Mouse (Mus musculus) heart, adult 18-20 months (tissue): ENCODE measurements around the gene Mcm2. TPM values are rescaled to one million over a fixed set of nuclear protein-coding genes. Genes with fewer than 3 reads are reported as not detected.

Experiments
- DNase-seq, 2 experiments: peaks; one replicate each; pipeline ENCODE4 v3.0.0; 2021 to 2022; ENCODE audit warnings: mixed read lengths in 1 of 2
- long read RNA-seq, 2 experiments: library from polyadenylated mRNA; stranded (forward); transcript quantifications; one replicate each; pipeline ENCODE4 v2.0.0; 2021
- total RNA-seq, 2 experiments: library from RNA; stranded (reverse); gene quantifications; 2 replicates each; pipeline ENCODE4 v1.2.3; 2021

Mcm2 gene
- 1 to 10 TPM; 4.7 to 5.6 TPM for total RNA-seq
- long read RNA-seq, experiment 1, partial matches to known transcripts = 5 of 10 reads
- long read RNA-seq, experiment 1, other reads (novel, unspliced or antisense) = 1 of 10 reads
- long read RNA-seq, experiment 2, partial matches to known transcripts = 1 of 3 reads
- long read RNA-seq, experiment 2, other reads (novel, unspliced or antisense) = 1 of 3 reads

- peak; percentile 96 to 99 for DNase-seq
Measured at GRCm38 (mm10) chr6:88898534-88899048, at the start of gene Mcm2. Mcm2 (minus strand) TSS chr6:88898780.

- no peak for DNase-seq
Measured at GRCm38 (mm10) chr6:88947771-88948170, 49.2 kb upstream of the Mcm2 start.

DNA sequence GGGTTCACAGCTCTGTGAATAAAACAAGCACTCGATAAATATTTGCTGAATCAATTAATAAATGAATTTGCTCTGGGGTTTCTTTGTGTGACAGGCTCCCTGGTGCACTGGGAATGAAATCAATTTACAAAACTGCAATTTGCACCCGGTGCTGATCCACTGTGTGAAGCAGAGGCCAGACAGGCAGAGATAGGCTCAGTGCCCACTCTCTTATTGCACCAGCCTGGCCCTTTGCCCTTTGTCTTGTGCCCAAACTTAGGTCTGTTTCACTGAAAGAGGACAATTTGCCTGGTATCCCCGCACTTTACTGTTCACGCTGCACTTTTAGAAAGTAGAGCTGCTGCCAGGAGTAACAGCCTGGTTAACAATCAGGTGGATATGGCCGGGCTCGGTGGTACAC, 47.9 kb upstream of the Mcm2 start:
- DNase-seq = peak in 1 of 2 experiments; percentile 37

DNA sequence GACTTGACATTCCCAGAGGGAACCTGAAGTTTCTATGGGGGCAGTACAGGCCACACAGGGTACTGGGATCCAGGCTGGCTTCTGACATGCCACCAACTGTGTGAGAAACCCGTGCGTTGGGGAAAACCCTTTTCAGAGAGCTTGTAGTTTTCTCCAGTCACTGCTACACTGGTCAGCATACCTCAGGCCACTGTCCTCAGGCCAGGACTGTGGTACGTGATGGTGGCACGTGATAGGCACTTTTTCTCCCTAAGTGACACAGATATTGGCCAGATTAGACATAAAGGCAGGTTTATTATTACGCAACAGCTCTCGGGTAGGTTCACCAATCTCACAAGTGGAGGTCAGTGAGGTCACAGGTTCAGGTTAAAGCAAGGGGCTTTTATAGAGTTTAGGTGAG, 45.1 kb upstream of the Mcm2 start:
- no peak for DNase-seq

DNA sequence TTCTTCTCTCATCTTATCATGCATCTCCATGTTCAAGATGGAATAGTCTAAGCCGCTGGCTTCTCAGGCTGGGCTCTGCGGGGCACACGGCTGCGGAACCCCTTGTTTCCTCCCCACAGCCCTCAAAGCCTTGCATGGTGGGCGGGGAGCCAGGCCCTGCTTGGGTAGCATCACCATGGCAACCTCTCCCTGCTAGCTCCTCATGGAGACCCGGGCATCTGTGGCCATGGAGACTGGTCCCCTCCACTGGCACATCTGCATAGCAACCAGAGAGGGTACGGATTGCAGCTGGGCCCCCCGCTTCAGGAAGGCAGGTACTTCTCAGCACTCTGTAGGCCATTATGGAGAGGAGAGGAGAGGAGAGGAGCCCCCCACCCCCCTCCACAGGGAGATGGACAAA, 44.0 kb upstream of the Mcm2 start:
- no peak for DNase-seq

- peak; percentile 60 to 77 for DNase-seq
Measured at GRCm38 (mm10) chr6:88941628-88942027, 43.0 kb upstream of the Mcm2 start.

GRCm38 (mm10) chr6:88940090-88940916, 41.7 kb upstream of the Mcm2 start:
- peak; percentile 32 to 45 for DNase-seq

DNA sequence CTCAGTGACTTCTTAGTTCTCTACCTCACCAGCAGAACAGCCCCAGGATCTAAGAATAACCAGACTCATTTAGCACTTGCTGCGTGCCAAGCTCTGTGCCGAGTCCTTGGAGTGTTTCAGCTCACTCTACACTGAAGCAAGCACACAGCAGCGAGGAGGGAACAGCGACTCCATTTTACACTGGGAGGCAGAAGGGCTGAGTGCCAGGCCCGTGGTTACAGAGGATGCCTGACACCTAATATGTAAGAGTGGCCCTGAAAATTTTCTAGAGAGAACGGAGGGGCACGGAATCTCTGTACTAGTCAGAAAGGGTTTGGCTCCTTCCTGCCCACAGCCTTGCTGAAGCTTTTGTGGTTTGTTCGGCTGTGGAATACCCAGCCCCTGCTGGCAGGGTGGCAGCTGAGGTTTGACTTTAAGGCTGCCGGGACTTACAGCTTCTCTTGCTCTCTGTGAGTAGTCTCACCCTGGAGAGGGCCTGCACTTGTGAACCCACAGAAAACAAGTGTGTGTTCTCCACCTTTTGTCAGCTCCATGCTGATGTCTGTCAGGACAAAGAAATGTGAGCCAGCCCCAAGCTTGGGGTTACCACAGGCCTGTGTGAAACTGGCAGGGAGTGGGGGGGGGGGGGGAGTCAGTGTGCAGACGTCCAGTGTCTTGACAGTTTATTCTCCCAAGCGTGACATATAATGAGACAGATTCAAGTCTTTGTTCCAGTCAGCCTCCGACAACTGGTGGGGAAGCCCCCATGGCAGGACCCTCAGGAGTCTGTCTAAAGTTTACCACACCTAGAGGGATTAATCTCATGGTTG, 40.9 kb upstream of the Mcm2 start:
- peak; percentile 56 to 65 for DNase-seq

DNA sequence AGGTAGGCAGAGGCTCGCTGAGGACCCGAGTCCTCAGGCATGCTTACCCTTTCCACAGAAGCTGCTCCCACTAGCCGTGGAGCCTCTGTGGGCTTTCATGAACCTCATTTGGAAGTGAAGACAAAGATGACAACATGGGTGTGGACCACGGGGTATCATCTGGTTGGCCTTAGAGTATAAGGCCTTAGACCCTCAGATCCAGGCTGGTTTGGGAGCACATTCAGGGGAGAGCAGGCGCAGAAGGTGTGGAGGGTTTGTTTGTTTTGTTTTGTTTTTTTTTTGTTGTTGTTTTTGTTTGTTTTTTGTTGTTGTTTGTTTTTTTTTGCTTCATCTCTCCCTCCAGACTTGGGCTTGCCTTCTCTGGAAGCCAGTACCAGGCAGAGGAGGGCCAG, 40.1 kb upstream of the Mcm2 start:
- no peak for DNase-seq

DNA sequence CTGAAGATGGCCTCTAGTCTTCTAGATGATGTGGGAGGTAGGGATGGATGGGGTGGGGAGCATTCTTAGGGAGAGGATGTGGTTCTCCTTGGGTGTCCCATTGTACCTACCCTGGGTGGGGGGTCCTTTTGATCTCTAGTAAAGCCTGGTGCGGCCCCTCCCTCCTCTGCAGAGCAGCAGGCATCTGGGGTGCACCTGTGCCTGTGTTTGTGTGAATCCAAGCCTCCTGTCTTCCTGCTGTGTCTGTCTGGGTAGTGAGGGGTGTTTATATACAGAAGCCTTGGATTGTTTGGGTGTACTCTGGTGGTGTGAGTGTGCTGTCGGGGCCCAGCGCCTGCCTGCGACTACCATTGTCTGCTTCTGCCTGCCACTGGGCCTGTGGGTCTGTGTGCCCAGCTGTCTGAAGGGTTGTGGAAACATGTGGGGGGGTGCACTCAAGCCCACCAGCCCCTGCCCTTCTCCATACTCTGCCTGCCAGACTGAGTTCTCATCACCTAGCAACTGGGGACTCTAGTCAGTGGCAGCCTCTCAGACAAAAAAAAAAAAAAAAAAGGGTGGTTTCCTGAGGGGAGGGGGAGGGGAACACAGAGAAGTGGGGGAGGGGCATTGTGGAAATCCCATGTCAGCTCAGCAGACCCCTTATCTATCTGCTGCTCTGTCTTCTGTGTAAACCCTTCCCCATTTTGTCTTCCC, 39.5 kb upstream of the Mcm2 start:
- no peak for DNase-seq

DNA sequence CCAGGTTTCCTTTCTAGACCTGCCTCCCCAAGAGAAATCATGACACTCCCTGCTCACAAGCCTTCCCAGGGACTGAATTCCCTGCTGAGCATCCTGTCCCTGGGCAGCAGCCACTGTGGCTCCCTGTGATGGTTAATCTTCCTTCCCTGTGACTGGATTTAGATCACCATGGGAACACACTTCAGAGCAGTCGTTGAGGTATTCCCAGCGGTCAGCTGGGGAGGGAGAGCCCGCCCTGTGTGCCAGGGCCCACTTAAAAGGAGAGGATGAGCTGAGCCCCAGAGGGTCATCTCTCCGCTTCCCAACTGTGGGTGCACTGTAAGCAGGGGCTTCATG, 38.6 kb upstream of the Mcm2 start:
- DNase-seq = no peak

DNA sequence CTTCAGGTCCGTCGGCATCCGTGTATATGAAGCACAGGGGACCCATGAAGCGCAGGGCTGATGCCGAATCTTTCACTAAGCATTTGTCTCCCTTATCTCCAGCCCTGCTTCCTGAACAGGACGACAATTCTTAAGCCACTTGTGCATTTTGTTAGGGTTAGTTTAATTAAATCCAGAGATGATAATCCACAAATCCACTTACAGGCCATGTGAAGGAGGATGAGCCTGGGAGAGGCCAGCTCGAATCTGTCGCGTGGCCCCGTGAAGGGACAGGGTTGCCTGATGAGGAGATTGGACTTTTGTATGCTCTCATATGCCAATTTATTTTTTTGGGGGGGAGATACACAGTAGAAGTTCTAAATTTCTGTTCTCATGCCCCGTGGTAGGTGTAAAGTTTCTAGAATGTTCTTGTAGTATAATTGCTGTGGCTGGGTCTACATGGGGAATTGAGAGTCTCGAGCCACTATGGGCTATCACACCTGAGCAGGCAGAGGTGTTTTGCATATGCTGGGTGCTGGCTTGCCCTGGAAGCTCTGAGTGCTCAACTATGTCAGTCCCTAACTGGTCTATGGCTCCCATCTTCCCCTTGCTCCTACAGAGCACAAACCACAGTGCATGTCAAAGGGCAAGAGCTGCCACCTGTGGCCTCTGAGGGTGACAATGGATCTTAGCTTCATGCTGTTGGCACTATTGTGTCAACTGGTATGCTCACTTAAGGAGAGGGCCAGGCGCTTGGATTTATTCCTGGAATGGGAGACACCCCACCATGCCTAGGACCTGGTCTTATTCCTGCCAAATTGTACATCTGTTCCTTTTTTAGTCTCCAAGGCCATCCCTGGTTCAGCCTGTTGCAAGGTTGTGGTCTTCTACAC, 38.0 kb upstream of the Mcm2 start:
- no peak for DNase-seq

DNA sequence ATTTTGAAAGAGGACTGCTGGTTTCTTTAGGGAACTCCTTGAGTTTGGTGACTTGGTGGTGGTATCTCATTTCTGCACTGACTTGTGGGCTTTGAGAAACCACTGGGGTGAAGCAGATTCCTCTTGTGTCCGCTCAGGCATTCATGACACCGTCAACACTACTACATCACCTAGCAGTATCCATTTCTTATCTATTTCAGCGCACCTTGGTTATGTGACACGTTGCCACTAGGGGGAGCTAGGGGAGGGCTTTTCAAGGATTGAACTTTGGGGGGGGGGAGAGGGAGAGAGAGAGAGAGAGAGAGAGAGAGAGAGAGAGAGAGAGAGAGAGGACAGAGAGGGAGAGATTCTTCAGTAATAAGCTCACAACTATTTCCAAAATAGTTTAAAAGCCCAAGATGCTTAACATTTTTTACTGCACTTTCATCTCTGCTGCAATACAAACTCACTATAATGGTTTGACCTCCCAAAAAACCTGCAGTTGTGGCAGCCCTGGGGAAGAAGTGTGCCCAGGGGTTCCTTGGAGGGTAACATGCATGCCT, 37.2 kb upstream of the Mcm2 start:
- peak in 1 of 2 experiments; percentile 78 for DNase-seq

- DNase-seq = no peak
Measured at GRCm38 (mm10) chr6:88934816-88935215, 36.2 kb upstream of the Mcm2 start.

GRCm38 (mm10) chr6:88934132-88934531, 35.6 kb upstream of the Mcm2 start:
- no peak for DNase-seq

- DNase-seq = no peak
Measured at GRCm38 (mm10) chr6:88931449-88931848, 32.9 kb upstream of the Mcm2 start.

DNA sequence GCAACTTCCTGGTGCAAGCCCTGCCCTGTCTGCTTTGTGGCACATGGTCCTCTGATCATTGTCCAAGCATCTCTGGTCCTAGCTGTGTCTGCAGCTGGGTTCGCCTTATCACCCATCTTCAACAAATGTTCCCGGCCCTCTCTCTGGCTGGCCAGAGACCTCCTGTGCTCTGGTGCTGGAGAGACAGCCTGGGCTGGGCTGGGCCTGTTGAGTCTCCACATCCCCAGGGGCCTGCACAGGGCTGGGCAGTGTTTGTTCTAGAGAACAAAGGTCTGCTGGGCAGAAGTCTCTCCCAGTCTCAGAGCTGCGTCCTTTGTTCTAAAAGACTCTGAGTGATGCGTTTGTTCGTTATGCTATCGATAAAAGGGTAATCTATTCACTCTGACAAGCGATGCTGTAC, 31.5 kb upstream of the Mcm2 start:
- DNase-seq = no peak

DNA sequence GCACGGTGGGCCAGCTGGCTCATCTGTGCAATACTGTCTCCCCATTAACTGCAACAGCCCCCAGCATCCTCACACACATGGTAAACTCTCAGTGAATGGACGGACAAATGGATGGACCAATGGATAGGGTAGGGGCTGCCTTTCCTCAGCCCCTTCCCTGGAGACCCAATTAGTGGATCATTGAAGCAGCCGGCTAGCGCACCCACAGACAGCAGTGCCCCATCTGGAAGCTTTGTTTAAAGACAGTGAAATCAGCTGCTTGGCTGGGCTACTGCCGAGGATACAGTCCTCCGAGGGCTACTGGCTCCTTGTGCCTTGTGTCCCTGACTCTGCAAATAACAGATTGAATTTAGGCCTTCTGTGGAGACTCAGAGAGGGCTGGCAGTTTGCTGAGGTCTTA, 30.9 kb upstream of the Mcm2 start:
- no peak for DNase-seq

DNA sequence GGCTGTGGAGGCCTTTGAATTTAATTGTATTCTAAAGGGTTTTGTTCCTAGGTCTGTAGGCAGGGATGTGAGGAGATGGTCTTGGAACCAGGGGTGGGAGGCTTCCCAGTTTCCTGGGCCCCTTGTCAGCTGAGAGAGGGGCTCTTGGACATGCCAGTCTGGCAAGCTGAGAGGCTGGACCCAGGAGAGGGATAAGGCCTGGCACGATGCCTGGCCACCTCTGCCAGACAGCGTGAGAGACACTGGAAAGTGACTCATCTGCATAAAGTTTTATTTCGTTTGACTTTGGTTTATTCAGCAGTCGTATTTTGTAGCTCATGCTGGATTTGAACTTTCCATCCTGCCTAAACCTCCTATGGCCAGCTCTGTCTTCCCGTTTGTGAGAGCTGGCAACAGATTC, 30.0 kb upstream of the Mcm2 start:
- no peak for DNase-seq

GRCm38 (mm10) chr6:88928026-88928425, 29.4 kb upstream of the Mcm2 start:
- DNase-seq = no peak

DNA sequence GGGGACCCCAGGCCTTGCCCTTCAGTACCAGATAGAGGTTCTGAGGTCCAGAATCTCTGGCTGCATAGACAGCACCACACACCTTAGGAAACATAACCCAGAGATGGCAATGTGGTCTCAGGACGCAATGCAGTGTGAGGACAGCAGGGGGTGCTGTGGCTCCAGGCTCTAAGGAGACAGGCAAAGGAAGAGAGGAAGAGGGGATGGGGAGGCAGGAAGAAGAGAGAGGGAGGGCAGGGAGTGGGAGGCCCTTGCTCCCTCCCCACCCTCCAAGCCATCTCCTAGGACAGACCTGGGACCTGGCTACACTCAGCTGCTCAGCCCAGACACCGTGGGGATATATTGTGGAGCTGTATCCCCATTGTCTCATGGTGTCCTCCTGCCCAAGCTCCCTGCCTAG, 29.0 kb upstream of the Mcm2 start:
- peak; percentile 64 to 88 for DNase-seq
